Mouse (Mus musculus): Measurements from ENCODE around the gene Fam19a2.

The Fam19a2 gene

GRCm38 (mm10) chr10:123567677-123568076, 303.9 kb downstream of the Fam19a2 start:
- no peak for DNase-seq (ENCODE audit: low read depth, low spot score)

- DNase-seq (ENCODE audit: low read depth, low spot score): no peak
These were observed 306.9 kb downstream of the Fam19a2 start for GRCm38 (mm10) chr10:123570616-123571188.

- no peak for DNase-seq (ENCODE audit: low read depth, low spot score)
These were observed 308.7 kb downstream of the Fam19a2 start for GRCm38 (mm10) chr10:123572342-123573070.

GRCm38 (mm10) chr10:123577823-123578222, 314.0 kb downstream of the Fam19a2 start:
- no peak for DNase-seq (ENCODE audit: low read depth, low spot score)

- no peak for DNase-seq (ENCODE audit: low read depth, low spot score)
These were observed 315.2 kb downstream of the Fam19a2 start for GRCm38 (mm10) chr10:123579012-123579411.

- no peak for DNase-seq (ENCODE audit: low read depth, low spot score)
These were observed 331.2 kb downstream of the Fam19a2 start for GRCm38 (mm10) chr10:123595043-123595442.

GRCm38 (mm10) chr10:123597059-123597458, 333.3 kb downstream of the Fam19a2 start:
- no peak for DNase-seq (ENCODE audit: low read depth, low spot score)

- DNase-seq (ENCODE audit: low read depth, low spot score): no peak
These were observed 341.9 kb downstream of the Fam19a2 start for GRCm38 (mm10) chr10:123605671-123606070.

- DNase-seq (ENCODE audit: low read depth, low spot score): no peak
These were observed 362.9 kb downstream of the Fam19a2 start for GRCm38 (mm10) chr10:123626691-123627090.

- no peak for DNase-seq (ENCODE audit: low read depth, low spot score)
These were observed 365.5 kb downstream of the Fam19a2 start for GRCm38 (mm10) chr10:123629248-123629744.

- DNase-seq (ENCODE audit: low read depth, low spot score): no peak
These were observed 368.2 kb downstream of the Fam19a2 start for GRCm38 (mm10) chr10:123632029-123632428.

- DNase-seq (ENCODE audit: low read depth, low spot score): no peak
These were observed 372.9 kb downstream of the Fam19a2 start for GRCm38 (mm10) chr10:123636655-123637054.

- DNase-seq (ENCODE audit: low read depth, low spot score): no peak
These were observed 373.7 kb downstream of the Fam19a2 start for GRCm38 (mm10) chr10:123637496-123637895.

GRCm38 (mm10) chr10:123645568-123645967, 381.8 kb downstream of the Fam19a2 start:
- DNase-seq (ENCODE audit: low read depth, low spot score): no peak

GRCm38 (mm10) chr10:123671208-123671607, 407.4 kb downstream of the Fam19a2 start:
- no peak for DNase-seq (ENCODE audit: low read depth, low spot score)

GRCm38 (mm10) chr10:123678284-123678864, 414.6 kb downstream of the Fam19a2 start:
- no peak for DNase-seq (ENCODE audit: low read depth, low spot score)

GRCm38 (mm10) chr10:123682718-123683255, 419.0 kb downstream of the Fam19a2 start:
- DNase-seq (ENCODE audit: low read depth, low spot score): no peak

- no peak for DNase-seq (ENCODE audit: low read depth, low spot score)
These were observed 428.6 kb downstream of the Fam19a2 start for GRCm38 (mm10) chr10:123692186-123692925.

- no peak for DNase-seq (ENCODE audit: low read depth, low spot score)
These were observed 429.1 kb downstream of the Fam19a2 start for GRCm38 (mm10) chr10:123692926-123693224.

- no peak for DNase-seq (ENCODE audit: low read depth, low spot score)
These were observed 438.8 kb downstream of the Fam19a2 start for GRCm38 (mm10) chr10:123702595-123702994.

- DNase-seq (ENCODE audit: low read depth, low spot score): no peak
These were observed 443.2 kb downstream of the Fam19a2 start for GRCm38 (mm10) chr10:123707026-123707425.

- DNase-seq (ENCODE audit: low read depth, low spot score): no peak
These were observed 446.9 kb downstream of the Fam19a2 start for GRCm38 (mm10) chr10:123710738-123711137.
